Mouse (Mus musculus): ENCODE results near the gene Camk1g. TPM values are rescaled to one million over a fixed set of nuclear protein-coding genes. Genes with fewer than 3 reads are reported as not detected.
A peak's percentile ranks its signal among the peaks of the same experiment; 100 is the strongest.

Camk1g gene
- polyA plus RNA-seq (2014; fragmentation: Nextera tagmentation; extraction: Ambion mirVana): 12.2 and 13.7 TPM in 2 replicates

DNA sequence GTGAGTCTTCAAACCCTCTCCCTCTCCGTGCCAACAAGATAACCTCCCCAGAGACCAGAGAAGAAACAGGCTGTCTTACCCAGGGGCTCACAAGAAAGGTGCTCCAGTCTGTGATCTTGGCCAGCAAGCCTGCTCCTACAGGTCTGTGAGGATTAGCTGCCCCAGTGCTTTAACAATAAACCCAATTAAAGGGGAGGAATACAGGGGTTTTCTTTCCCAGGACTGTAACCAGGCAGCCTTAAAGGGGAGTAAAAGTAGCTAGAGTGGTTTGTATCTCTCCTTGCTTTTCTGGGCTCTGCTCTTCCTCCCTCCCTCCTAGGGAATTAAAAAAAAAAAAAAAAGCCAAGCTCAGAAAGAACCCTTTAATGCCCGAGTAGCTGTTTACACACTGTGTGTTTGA is at the start of gene Camk1g:
Gene Camk1g, minus strand, starts transcription at position 203 of the 400 bp plus-strand sequence.
- Histone ChIP-seq H3K36me3 (ENCODE audit: control insufficient read depth, insufficient read depth, low read length) (no peaks in the 10 kb centered on the region), H3K4me3 (ENCODE audit: low read depth, low read length) (peak within 1 kb of the TSS; percentile 23), H3K4me2 (replicated peaks; ENCODE audit: low read depth, low read length) (peak within 1 kb of the TSS; percentile 28), H3K9ac (ENCODE audit: low read depth, low read length) (0 out of 2 replicates have a peak within 1 kb of the TSS, but pooled peaks have one; percentile 2), H3K9me3 (ENCODE audit: control insufficient read depth, low read length) (no peaks in the 10 kb centered on the region), H3K4me1 (replicated peaks; ENCODE audit: control insufficient read depth, insufficient read depth, low read length) (no peaks in the 10 kb centered on the region; the same call in 1 of the 2 replicates), H3K27me3 (ENCODE audit: control insufficient read depth, insufficient read depth, low read length) (no peaks in the 10 kb centered on the region), H3K27ac (ENCODE audit: low read depth, low read length) (no peak within 1 kb of the TSS)
- 0% methylated on average over 2 of the region's 2 CpGs for WGBS
- ATAC-seq (ENCODE audit: low FRiP score) (peak; percentile 87), DNase-seq (ENCODE audit: low spot score) (peak; percentile 75)

DNA sequence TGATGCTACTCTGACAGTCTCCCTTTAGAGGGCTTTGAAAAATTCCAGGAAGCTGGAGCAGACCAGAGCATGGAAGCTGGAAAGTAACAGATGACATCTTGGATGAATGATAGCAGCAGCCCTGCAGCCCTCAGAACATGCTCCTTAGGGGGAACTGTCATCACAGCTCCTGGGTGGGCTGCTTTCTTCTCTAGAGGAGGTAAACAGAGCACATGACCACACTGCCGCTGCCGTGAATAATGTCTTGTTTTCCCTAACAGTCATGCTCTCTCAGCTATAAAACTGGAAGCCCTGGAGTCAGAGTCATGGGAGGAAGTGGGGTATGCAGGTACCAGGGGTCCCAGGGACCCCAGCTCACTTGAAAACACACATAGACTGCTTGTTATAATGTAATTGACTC is 49.1 kb upstream of the Camk1g start:
- H3K27ac ChIP-seq (ENCODE audit: low read depth, low read length): no peak overlapping the region

DNA sequence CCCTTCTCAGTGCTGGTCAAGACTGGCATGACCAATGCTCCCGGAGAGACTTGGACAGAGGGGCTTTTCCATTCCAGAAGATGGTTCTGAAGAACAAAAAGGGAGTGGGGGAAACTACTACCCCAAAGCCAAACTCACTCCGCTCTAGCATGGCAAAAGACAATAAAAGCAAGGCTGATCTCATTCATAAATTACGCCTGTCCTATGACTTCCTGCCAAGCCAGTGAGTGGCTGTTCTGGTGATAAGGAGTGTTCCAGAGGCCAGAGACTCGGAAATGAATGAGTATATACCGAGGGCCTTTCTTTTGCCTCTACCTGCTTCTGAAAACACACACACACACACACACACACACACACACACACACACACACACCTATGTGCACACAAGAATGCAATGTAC is 48.6 kb upstream of the Camk1g start:
- no peaks in the 10 kb centered on the region for H3K9me3 ChIP-seq (ENCODE audit: control insufficient read depth, low read length)
- no peaks in the 10 kb centered on the region for H3K36me3 ChIP-seq (ENCODE audit: control insufficient read depth, insufficient read depth, low read length)
- no peaks in the 10 kb centered on the region for H3K27me3 ChIP-seq (ENCODE audit: control insufficient read depth, insufficient read depth, low read length)
- ATAC-seq (ENCODE audit: low FRiP score): no peak
- H3K4me2 ChIP-seq (replicated peaks; ENCODE audit: low read depth, low read length): no peak overlapping the region
- no peak overlapping the region for H3K9ac ChIP-seq (ENCODE audit: low read depth, low read length)
- 71% methylated on average over 5 of the region's 5 CpGs for WGBS
- no peak overlapping the region for H3K4me3 ChIP-seq (ENCODE audit: low read depth, low read length)
- no peak for DNase-seq (ENCODE audit: low spot score)
- H3K27ac ChIP-seq (ENCODE audit: low read depth, low read length): no peak overlapping the region
- H3K4me1 ChIP-seq (replicated peaks; ENCODE audit: control insufficient read depth, insufficient read depth, low read length): no peaks in the 10 kb centered on the region

More for the DNA sequence above, 49.1 kb upstream of the Camk1g start:
- Histone ChIP-seq H3K4me1 (replicated peaks; ENCODE audit: control insufficient read depth, insufficient read depth, low read length) (no peaks in the 10 kb centered on the region), H3K9me3 (ENCODE audit: control insufficient read depth, low read length) (no peaks in the 10 kb centered on the region), H3K4me3 (ENCODE audit: low read depth, low read length) (no peak overlapping the region), H3K9ac (ENCODE audit: low read depth, low read length) (no peak overlapping the region), H3K36me3 (ENCODE audit: control insufficient read depth, insufficient read depth, low read length) (no peaks in the 10 kb centered on the region), H3K27me3 (ENCODE audit: control insufficient read depth, insufficient read depth, low read length) (no peaks in the 10 kb centered on the region), H3K4me2 (replicated peaks; ENCODE audit: low read depth, low read length) (no peak overlapping the region)
- no peak for ATAC-seq (ENCODE audit: low FRiP score)
- DNase-seq (ENCODE audit: low spot score): peak; percentile 25
- WGBS: 5% methylated on average over 2 of the region's 2 CpGs

DNA sequence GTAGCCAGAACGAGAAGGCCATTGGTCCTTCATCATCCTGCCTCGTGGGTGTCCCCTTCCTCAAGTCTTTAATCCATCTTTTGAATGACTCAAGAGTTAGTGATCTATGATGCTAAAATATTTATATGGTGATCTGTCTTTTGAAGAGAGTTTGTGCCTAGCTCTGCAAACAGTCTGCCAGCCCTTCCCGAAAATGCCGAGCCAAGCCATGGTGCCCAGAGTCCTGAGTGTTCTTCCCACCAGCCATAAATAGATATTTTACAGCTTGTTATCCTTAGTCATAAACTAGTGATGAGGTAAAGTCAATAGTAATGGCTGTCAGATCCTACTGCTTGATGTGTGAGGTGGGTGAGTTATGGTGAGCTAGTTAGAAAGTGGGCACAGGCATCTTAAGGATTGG is 44.0 kb upstream of the Camk1g start:
- Histone ChIP-seq H3K4me3 (ENCODE audit: low read depth, low read length) (no peak overlapping the region), H3K4me2 (replicated peaks; ENCODE audit: low read depth, low read length) (no peak overlapping the region), H3K27me3 (ENCODE audit: control insufficient read depth, insufficient read depth, low read length) (no peaks in the 10 kb centered on the region), H3K36me3 (ENCODE audit: control insufficient read depth, insufficient read depth, low read length) (no peaks in the 10 kb centered on the region), H3K9ac (ENCODE audit: low read depth, low read length) (no peak overlapping the region), H3K9me3 (ENCODE audit: control insufficient read depth, low read length) (no peaks in the 10 kb centered on the region), H3K4me1 (replicated peaks; ENCODE audit: control insufficient read depth, insufficient read depth, low read length) (no peaks in the 10 kb centered on the region), H3K27ac (ENCODE audit: low read depth, low read length) (no peak overlapping the region)
- ATAC-seq (ENCODE audit: low FRiP score) (no peak), DNase-seq (ENCODE audit: low spot score) (no peak)
- WGBS: 87% methylated on average over 4 of the region's 4 CpGs

DNA sequence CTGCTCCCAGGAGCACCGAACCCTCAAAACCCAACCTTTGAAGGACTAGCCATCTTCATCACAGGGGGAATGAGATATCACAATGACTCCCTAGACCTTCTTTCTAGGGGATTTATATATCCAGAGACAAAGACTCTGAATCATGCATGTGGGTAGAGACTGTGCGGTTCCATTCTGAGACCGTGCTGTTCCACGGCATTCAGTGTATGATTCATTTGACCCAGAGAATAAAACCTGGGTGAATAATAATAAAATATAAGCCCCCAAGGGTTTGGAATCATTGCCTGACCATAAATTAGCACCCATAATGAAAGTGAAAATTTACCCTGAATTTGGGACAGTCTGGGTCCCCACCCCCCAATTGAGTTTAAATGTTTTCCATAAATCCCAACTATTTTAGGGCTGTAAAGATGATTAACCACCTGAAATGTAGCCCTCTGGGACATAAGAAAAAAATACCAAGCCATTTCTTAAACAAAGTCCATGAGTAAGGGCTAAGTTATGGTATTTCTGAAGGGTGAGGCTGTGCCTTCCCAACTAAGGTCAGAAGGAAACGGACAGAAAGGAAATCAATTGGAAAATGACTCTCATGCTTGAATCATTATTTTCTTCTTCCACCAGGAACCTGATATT is 43.4 kb upstream of the Camk1g start:
- no peaks in the 10 kb centered on the region for H3K4me1 ChIP-seq (replicated peaks; ENCODE audit: control insufficient read depth, insufficient read depth, low read length)
- no peaks in the 10 kb centered on the region for H3K9me3 ChIP-seq (ENCODE audit: control insufficient read depth, low read length)
- ATAC-seq (ENCODE audit: low FRiP score) (no peak), DNase-seq (ENCODE audit: low spot score) (no peak)
- H3K36me3 ChIP-seq (ENCODE audit: control insufficient read depth, insufficient read depth, low read length): no peaks in the 10 kb centered on the region
- no peaks in the 10 kb centered on the region for H3K27me3 ChIP-seq (ENCODE audit: control insufficient read depth, insufficient read depth, low read length)
- H3K4me2 ChIP-seq (replicated peaks; ENCODE audit: low read depth, low read length): no peak overlapping the region
- WGBS: 94% methylated on average over 5 of the region's 5 CpGs
- H3K27ac ChIP-seq (ENCODE audit: low read depth, low read length): no peak overlapping the region
- no peak overlapping the region for H3K9ac ChIP-seq (ENCODE audit: low read depth, low read length)
- no peak overlapping the region for H3K4me3 ChIP-seq (ENCODE audit: low read depth, low read length)

DNA sequence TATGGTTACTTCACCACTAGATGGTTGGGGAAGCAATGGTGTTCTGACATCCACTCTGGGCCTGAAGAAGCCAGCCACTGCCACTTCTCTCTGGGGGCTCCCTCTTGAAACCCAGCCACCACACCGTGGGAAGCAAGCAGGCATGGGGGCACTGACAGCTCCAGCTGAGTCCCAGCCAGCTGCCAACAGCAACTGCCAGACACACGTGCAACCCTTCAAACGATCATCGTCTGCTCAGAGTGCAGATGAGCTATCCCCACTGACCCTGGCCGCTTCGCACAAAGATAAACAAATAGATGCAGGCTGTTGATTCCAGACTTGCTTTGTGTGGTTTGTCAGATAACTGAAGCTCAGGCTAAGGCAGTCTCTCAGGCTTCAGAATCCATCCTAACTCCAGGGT is 37.4 kb upstream of the Camk1g start:
- ATAC-seq (ENCODE audit: low FRiP score) (no peak), DNase-seq (ENCODE audit: low spot score) (no peak)
- Histone ChIP-seq H3K4me1 (replicated peaks; ENCODE audit: control insufficient read depth, insufficient read depth, low read length) (no peaks in the 10 kb centered on the region), H3K4me3 (ENCODE audit: low read depth, low read length) (no peak overlapping the region), H3K4me2 (replicated peaks; ENCODE audit: low read depth, low read length) (no peak overlapping the region), H3K36me3 (ENCODE audit: control insufficient read depth, insufficient read depth, low read length) (no peaks in the 10 kb centered on the region), H3K27ac (ENCODE audit: low read depth, low read length) (no peak overlapping the region), H3K27me3 (ENCODE audit: control insufficient read depth, insufficient read depth, low read length) (no peaks in the 10 kb centered on the region), H3K9ac (ENCODE audit: low read depth, low read length) (no peak overlapping the region), H3K9me3 (ENCODE audit: control insufficient read depth, low read length) (no peaks in the 10 kb centered on the region)
- 57% methylated on average over 6 of the region's 6 CpGs for WGBS

DNA sequence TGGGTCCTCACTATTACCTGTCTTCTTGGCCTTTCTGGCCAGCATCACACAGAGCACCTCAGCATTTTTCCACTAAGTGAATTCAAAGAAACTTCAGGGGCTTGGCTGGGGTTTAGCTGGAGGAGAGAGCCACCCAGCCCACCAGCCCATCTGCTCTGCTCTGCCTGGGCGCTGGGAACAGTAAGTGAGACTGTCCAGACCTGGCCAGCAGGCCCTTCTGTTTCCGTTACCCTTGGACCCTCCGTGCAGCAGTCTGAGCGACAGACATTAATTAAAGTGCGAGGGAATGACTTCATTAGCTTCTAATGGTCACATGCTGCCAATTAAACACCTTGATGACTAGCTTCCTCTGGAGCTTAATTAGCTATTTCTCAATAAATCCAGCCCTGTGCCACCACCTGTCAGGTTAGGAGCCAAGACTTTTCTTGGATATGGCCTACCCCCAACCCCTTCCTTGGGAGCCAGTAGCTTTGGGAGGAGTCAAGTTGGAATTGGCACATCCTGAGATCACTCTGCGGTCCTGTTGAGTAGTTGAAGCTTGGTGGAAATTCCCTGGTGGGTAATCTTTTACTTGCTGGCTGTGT is 36.1 kb upstream of the Camk1g start:
- H3K4me3 ChIP-seq (ENCODE audit: low read depth, low read length): no peak overlapping the region
- ATAC-seq (ENCODE audit: low FRiP score) (no peak), DNase-seq (ENCODE audit: low spot score) (no peak)
- 81% methylated on average over 6 of the region's 6 CpGs for WGBS
- no peak overlapping the region for H3K9ac ChIP-seq (ENCODE audit: low read depth, low read length)
- H3K4me1 ChIP-seq (replicated peaks; ENCODE audit: control insufficient read depth, insufficient read depth, low read length): no peaks in the 10 kb centered on the region
- no peak overlapping the region for H3K27ac ChIP-seq (ENCODE audit: low read depth, low read length)
- no peaks in the 10 kb centered on the region for H3K9me3 ChIP-seq (ENCODE audit: control insufficient read depth, low read length)
- no peak overlapping the region for H3K4me2 ChIP-seq (replicated peaks; ENCODE audit: low read depth, low read length)
- H3K27me3 ChIP-seq (ENCODE audit: control insufficient read depth, insufficient read depth, low read length): no peaks in the 10 kb centered on the region
- H3K36me3 ChIP-seq (ENCODE audit: control insufficient read depth, insufficient read depth, low read length): no peaks in the 10 kb centered on the region

DNA sequence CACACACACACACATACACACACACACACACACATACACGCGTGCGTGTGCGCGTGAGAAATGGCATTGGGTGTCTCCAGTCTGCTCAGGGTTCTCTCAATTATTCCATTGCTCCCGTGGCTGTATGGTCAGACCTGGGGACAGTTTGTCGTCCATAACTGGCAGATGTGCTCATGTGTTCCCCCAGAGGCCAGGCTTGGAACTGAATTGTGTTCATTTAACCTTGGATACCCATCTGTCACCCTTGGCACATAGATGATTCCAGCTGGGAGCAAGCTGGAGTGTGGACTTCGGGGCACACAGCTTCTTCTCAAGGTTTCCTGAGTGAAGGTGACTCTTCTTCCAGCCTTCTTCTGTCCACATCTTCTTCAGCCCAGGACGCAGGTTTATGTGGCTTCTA is 31.6 kb upstream of the Camk1g start:
- DNase-seq (ENCODE audit: low spot score) (no peak), ATAC-seq (ENCODE audit: low FRiP score) (no peak)

DNA sequence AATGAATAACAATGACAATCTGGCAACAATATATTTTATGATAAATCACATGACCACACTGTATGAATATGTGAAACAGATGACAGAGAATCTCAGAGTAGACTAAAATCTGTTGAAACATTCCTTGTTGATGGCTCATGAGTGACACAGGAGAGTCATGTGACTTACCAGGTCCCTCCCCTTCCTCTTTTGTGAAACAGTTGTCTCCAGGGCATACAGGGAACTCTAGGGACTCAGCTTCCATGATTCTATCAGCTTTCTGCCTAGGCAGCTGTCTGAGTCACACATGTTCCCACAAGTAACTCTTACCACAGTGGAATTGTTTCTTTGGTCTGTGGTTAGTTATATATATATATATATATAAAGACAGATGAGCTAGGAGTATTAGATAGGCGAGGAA is 30.2 kb upstream of the Camk1g start:
- Histone ChIP-seq H3K4me1 (replicated peaks; ENCODE audit: control insufficient read depth, insufficient read depth, low read length) (no peaks in the 10 kb centered on the region), H3K27me3 (ENCODE audit: control insufficient read depth, insufficient read depth, low read length) (no peaks in the 10 kb centered on the region), H3K27ac (ENCODE audit: low read depth, low read length) (no peak overlapping the region), H3K4me2 (replicated peaks; ENCODE audit: low read depth, low read length) (no peak overlapping the region), H3K9ac (ENCODE audit: low read depth, low read length) (no peak overlapping the region), H3K9me3 (ENCODE audit: control insufficient read depth, low read length) (no peaks in the 10 kb centered on the region), H3K4me3 (ENCODE audit: low read depth, low read length) (no peak overlapping the region), H3K36me3 (ENCODE audit: control insufficient read depth, insufficient read depth, low read length) (no peaks in the 10 kb centered on the region)
- DNase-seq (ENCODE audit: low spot score) (no peak), ATAC-seq (ENCODE audit: low FRiP score) (no peak)
- WGBS: 79% methylated on average over 1 of the region's 1 CpGs

More for the DNA sequence above, 31.6 kb upstream of the Camk1g start:
- no peaks in the 10 kb centered on the region for H3K4me1 ChIP-seq (replicated peaks; ENCODE audit: control insufficient read depth, insufficient read depth, low read length)
- H3K27ac ChIP-seq (ENCODE audit: low read depth, low read length): no peak overlapping the region
- WGBS: 79% methylated on average over 9 of the region's 9 CpGs
- H3K9ac ChIP-seq (ENCODE audit: low read depth, low read length): no peak overlapping the region
- H3K36me3 ChIP-seq (ENCODE audit: control insufficient read depth, insufficient read depth, low read length): no peaks in the 10 kb centered on the region
- H3K4me3 ChIP-seq (ENCODE audit: low read depth, low read length): no peak overlapping the region
- H3K4me2 ChIP-seq (replicated peaks; ENCODE audit: low read depth, low read length): no peak overlapping the region
- no peaks in the 10 kb centered on the region for H3K27me3 ChIP-seq (ENCODE audit: control insufficient read depth, insufficient read depth, low read length)
- no peaks in the 10 kb centered on the region for H3K9me3 ChIP-seq (ENCODE audit: control insufficient read depth, low read length)
